Mouse (Mus musculus): Measurements from ENCODE around the gene Zbtb8b.

DNA sequence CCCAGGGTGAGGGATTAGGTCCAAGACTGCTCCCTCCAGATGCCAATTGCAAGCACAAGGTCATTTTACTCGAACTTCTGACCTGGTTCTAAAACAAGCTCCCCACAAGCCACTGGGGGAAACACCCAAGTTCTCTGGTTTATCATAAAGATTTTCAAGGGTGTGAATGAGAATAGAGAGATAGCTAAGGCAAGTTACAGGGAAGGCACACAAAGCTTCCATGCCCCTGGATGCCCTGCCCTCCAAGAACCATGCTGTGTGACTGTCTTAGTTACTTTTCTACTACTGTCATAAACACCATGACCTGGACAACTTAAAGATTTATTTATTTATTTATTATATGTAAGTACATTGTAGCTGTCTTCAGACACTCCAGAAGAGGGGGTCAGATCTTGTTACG, 53.7 kb downstream of the Zbtb8b start:
- TF ChIP-seq CTCF (IDR thresholded peaks at IDR 0.05 in 2 of 3, conservative IDR thresholded peaks at IDR 0.05 in 1 of 3; ENCODE audit: control insufficient read depth in 1 of 3, insufficient read depth in 1 of 3, low read depth in 2 of 3, low read length in 3 of 3, poor library complexity in 1 of 3, severe bottlenecking in 1 of 3) = no peak
- no peak for TF ChIP-seq E2F4 (IDR thresholded peaks at IDR 0.05; ENCODE audit: borderline replicate concordance, low read depth, low read length)
- no peak for TF ChIP-seq GATA1 (IDR thresholded peaks at IDR 0.05; ENCODE audit: low read depth, low read length)
- TF ChIP-seq RAD21 (IDR thresholded peaks at IDR 0.05; ENCODE audit: low read depth, low read length) = no peak
- TF ChIP-seq ETS1 (IDR thresholded peaks at IDR 0.05; ENCODE audit: low read depth, low read length) = no peak
- no peak for TF ChIP-seq POLR2A (IDR thresholded peaks at IDR 0.05; ENCODE audit: control insufficient read depth in 1 of 2, insufficient read depth in 1 of 2, low read depth in 1 of 2, low read length in 2 of 2, poor library complexity in 1 of 2)
- no peak for TF ChIP-seq NELFE (IDR thresholded peaks at IDR 0.05; ENCODE audit: low read depth, low read length)
- no peak for TF ChIP-seq MAZ (IDR thresholded peaks at IDR 0.05; ENCODE audit: low read depth, low read length)
- TF ChIP-seq ELF1 (IDR thresholded peaks at IDR 0.05; ENCODE audit: low read depth, low read length) = no peak
- no peak for TF ChIP-seq SMC3 (IDR thresholded peaks at IDR 0.05; ENCODE audit: low read depth, low read length)
- TF ChIP-seq USF1 (IDR thresholded peaks at IDR 0.05; ENCODE audit: low read depth, low read length) = no peak
- TF ChIP-seq CHD1 (IDR thresholded peaks at IDR 0.05; ENCODE audit: low read depth, low read length) = no peak
- no peak for TF ChIP-seq MEF2A (IDR thresholded peaks at IDR 0.05; ENCODE audit: extremely low read depth, insufficient replicate concordance, low read depth, low read length, poor library complexity, severe bottlenecking)

Measured in MEL (cell line).